24 mouse cellular contexts compared by ENCODE assay signal in the genomic region with DNA sequence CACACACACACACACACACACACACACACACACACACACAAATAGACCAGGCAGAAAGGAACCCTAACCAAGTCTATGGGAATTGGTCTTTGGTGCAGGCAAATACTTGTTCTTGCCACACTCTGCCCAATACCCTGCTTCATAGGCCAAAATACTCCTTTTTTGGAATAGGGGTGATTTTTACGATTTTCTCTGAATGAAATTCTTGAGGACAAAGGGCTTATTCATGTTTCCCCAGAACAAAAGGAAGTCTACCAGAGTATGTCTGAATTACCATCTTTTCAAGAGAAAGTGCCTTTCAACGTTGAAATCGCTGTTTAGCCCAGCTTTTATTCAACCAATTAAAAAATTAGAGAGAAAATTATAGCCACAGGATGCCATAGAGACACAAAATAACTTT.
"Had no signal": no experiment of that assay in that cellular context is flagged by ENCODE, and none has a peak within 500 bp of the region (broad histone marks: within the 10 kb centered on the region; RNA-seq: fewer than 3 reads in every experiment).

No protein-coding gene starts in this region.

- H3K4me3 ChIP-seq: gastrocnemius, adult 2 months; heart, embryonic 10.5 days; heart, embryonic 12.5 days; hindbrain, embryonic 13.5 days; intestine, embryonic 15.5 days; layer of hippocampus, adult 2 months; left cerebral cortex, adult 2 months; limb, embryonic 10.5 days; limb, embryonic 12.5 days; liver, embryonic 13.5 days had no signal

- DNase-seq: gastrocnemius, adult 2 months; gastrocnemius, postnatal 10 days; gastrocnemius, postnatal 25 days; heart, adult 18-20 months; heart, postnatal 10 days; heart, postnatal 4 days; kidney, adult 18-20 months; kidney, adult 8-10 months; kidney, postnatal 10 days; kidney, postnatal 25 days; liver; liver, embryonic 13.5 days had no signal

- H3K4me2 ChIP-seq: heart, embryonic 12.5 days; hindbrain, embryonic 13.5 days; intestine, embryonic 15.5 days; limb, embryonic 12.5 days; liver, embryonic 11.5 days; liver, embryonic 13.5 days had no signal

- H3K27me3 ChIP-seq: heart, embryonic 12.5 days; hindbrain, embryonic 13.5 days; intestine, embryonic 15.5 days; limb, embryonic 12.5 days; liver, embryonic 13.5 days had no signal

- H3K4me1 ChIP-seq: heart, embryonic 10.5 days; hindbrain, embryonic 13.5 days; intestine, embryonic 15.5 days; liver, embryonic 13.5 days had no signal

- H3K9ac ChIP-seq: heart, embryonic 12.5 days; hindbrain, embryonic 13.5 days; intestine, embryonic 15.5 days; limb, embryonic 12.5 days; liver, embryonic 13.5 days had no signal

- ATAC-seq: hindbrain, embryonic 16.5 days; inflammation-experienced regulatory T-cells, adult 6 months; intestine, embryonic 15.5 days; intestine, postnatal 0 days had no signal

- H3K27ac ChIP-seq: gastrocnemius, adult 2 months; heart, embryonic 10.5 days; hindbrain, embryonic 13.5 days; intestine, embryonic 15.5 days; layer of hippocampus, adult 2 months; left cerebral cortex, adult 2 months; limb, embryonic 10.5 days; limb, embryonic 12.5 days; liver, embryonic 13.5 days had no signal

- H3K36me3 ChIP-seq: heart, embryonic 10.5 days; heart, embryonic 12.5 days; hindbrain, embryonic 13.5 days; intestine, embryonic 15.5 days; limb, embryonic 10.5 days; limb, embryonic 12.5 days; liver, embryonic 13.5 days had no signal

- H3K9me3 ChIP-seq: heart, embryonic 10.5 days; hindbrain, embryonic 13.5 days; intestine, embryonic 15.5 days; limb, embryonic 10.5 days; limb, embryonic 12.5 days; liver, embryonic 13.5 days had no signal
